Mouse (Mus musculus) intestine, postnatal 0 days (tissue): Measurements from ENCODE around the gene Acoxl. TPM values are rescaled to one million over a fixed set of nuclear protein-coding genes. Genes with fewer than 3 reads are reported as not detected.
A peak's percentile ranks its signal among the peaks of the same experiment; 100 is the strongest.

Experiments used
- ATAC-seq: fragments of 200-750 bp; cut with Nextera tagmentation; 2 replicates; pipeline ENCODE4 v1.8.0; 2017; ENCODE audit warnings: mild to moderate bottlenecking, moderate TSS enrichment, moderate library complexity
- H3K27ac ChIP-seq: fragments of 300-500 bp; sonication (generic); 2 replicates; pipeline ENCODE4 v1.5.1; 2014; ENCODE audit warnings: mild to moderate bottlenecking, low read depth, low read length, moderate library complexity
- H3K27me3 ChIP-seq: fragments of 300-500 bp; sonication (generic); replicated peaks from 2 replicates; pipeline ENCODE4 v1.6.1; 2014; ENCODE audit warnings: low read length, mixed read lengths; ENCODE audit not compliant: control insufficient read depth, insufficient read depth
- H3K36me3 ChIP-seq: fragments of 300-500 bp; sonication (generic); 2 replicates; pipeline ENCODE4 v1.6.1; 2014; ENCODE audit warnings: mild to moderate bottlenecking, moderate library complexity; ENCODE audit not compliant: control insufficient read depth, insufficient read depth
- H3K4me1 ChIP-seq: fragments of 300-500 bp; sonication (generic); replicated peaks from 2 replicates; pipeline ENCODE4 v1.6.1; 2014; ENCODE audit warnings: antibody characterized with exemption, low read length, mixed read lengths; ENCODE audit not compliant: control insufficient read depth, insufficient read depth
- H3K4me2 ChIP-seq: fragments of 300-500 bp; sonication (generic); replicated peaks from 2 replicates; pipeline ENCODE4 v1.6.1; 2014; ENCODE audit warnings: low read depth, mild to moderate bottlenecking, moderate library complexity
- H3K4me3 ChIP-seq: fragments of 300-500 bp; sonication (generic); 2 replicates; pipeline ENCODE4 v1.5.1; 2014; ENCODE audit warnings: low read depth, low read length
- H3K9ac ChIP-seq: fragments of 300-500 bp; sonication (generic); 2 replicates; pipeline ENCODE4 v1.6.1; 2014; ENCODE audit warnings: mild to moderate bottlenecking, low read depth, low read length
- H3K9me3 ChIP-seq: fragments of 300-500 bp; sonication (generic); 2 replicates; pipeline ENCODE4 v1.6.1; 2016; ENCODE audit warnings: mixed run types; ENCODE audit not compliant: control insufficient read depth
- CTCF ChIP-seq: sonication (generic); IDR thresholded peaks from 2 replicates; pipeline ENCODE4 v1.5.1; 2016; ENCODE audit warnings: low read depth, mild to moderate bottlenecking, control low read depth, antibody characterized with exemption, moderate library complexity
- WGBS: fragments of 180-500 bp; shearing (Covaris S2); extraction: QIAGEN DNeasy Blood & Tissue Kit; methylation state at CpG from one replicate; pipeline ENCODE4 v1.1.7; 2014; 5-methylcytosine and 5-hydroxymethylcytosine counted together
- polyA plus RNA-seq: library from polyadenylated mRNA; unstranded; fragments of >200 nt; fragmentation: Nextera tagmentation; extraction: Ambion mirVana; gene quantifications from 2 replicates; pipeline ENCODE4 v1.2.1, GENCODE M21; 2015

Gene Acoxl
- polyA plus RNA-seq, 1 experiment from 2014 or later = 0.25 TPM

DNA sequence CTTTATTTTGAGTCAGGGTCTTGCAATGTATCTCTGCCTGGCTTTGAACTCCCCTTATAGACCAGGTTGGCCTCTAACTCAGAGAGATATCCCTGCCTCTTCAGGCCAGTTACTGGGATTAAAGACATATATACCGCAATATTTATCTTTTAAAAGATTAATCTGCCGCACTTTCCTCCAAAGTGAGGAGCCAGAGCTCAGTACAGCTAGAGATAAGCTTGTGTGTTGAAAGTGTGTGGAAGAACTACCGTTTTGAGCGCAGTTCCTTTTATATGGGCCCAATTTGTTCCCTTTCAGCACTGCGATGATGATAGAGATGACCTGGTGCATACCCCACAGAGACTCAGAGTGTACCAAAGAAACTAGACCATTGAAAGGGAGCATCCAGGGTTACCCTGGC lies 51.3 kb downstream of the Acoxl start:
- TF ChIP-seq CTCF = no peak
- H3K36me3 ChIP-seq = no peaks in the 10 kb centered on the region
- no peaks in the 10 kb centered on the region for H3K9me3 ChIP-seq
- 0 out of 2 replicates have a peak, but pooled peaks cover 5% of the 10 kb centered on the region for H3K4me1 ChIP-seq
- peaks cover 15% of the 10 kb centered on the region for H3K27me3 ChIP-seq
- no peak overlapping the region for H3K9ac ChIP-seq
- no peak overlapping the region for H3K4me3 ChIP-seq
- no peak overlapping the region for H3K4me2 ChIP-seq
- no peak for ATAC-seq
- H3K27ac ChIP-seq = peak overlapping the region; percentile 54
- WGBS = 62% methylated on average over 5 of the region's 5 CpGs

DNA sequence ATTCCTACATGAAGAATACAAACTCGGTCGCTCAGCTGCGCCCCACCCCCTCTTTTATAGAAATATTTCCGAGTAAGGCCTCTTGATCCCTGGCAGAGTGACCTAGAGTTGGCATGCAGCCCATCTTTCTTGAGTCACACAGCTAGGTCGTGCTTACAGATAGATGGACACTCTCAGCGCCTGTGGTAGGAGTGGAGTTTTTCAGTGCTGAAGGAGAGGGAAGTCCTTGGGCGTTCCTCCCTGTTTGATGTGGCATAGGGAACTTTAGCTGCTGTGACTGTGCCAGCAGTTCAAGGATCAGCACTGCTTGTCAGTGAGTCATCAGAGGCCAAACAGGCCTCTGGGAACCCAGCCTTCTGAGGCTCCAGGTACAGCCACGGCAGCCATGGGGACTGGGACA lies 51.9 kb downstream of the Acoxl start:
- peak overlapping the region; percentile 54; the same call in 1 of the 2 replicates for H3K27ac ChIP-seq
- TF ChIP-seq CTCF = no peak
- WGBS = 31% methylated on average over 8 of the region's 8 CpGs

DNA sequence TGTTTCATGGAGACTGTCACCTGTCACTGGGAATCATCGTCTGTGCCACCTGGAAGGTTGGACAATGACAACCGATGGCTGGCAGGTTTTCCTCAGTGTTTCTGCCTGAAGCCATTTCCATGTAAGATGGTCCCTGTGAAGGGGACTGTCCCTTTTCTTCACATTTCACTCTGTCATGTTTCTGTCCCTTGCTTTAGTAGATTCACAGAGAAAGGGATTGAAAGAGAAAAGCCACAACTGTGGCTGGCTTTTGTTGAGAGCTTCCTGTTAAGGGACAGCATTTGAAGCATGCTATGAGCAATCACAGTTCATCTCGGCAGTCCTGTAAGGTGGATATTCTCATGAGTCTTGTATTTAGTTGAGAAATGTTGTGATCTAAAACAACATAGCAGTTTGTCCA lies 52.4 kb downstream of the Acoxl start:
- H3K9ac ChIP-seq = no peak overlapping the region
- no peak overlapping the region for H3K4me3 ChIP-seq
- no peaks in the 10 kb centered on the region for H3K9me3 ChIP-seq

More for the DNA sequence above, 51.9 kb downstream of the Acoxl start:
- Histone ChIP-seq H3K36me3 (no peaks in the 10 kb centered on the region), H3K4me3 (no peak overlapping the region), H3K4me1 (0 out of 2 replicates have a peak, but pooled peaks cover 5% of the 10 kb centered on the region), H3K27me3 (peaks cover 15% of the 10 kb centered on the region), H3K9ac (no peak overlapping the region), H3K4me2 (no peak overlapping the region), H3K9me3 (no peaks in the 10 kb centered on the region)
- peak; percentile 77 for ATAC-seq

DNA sequence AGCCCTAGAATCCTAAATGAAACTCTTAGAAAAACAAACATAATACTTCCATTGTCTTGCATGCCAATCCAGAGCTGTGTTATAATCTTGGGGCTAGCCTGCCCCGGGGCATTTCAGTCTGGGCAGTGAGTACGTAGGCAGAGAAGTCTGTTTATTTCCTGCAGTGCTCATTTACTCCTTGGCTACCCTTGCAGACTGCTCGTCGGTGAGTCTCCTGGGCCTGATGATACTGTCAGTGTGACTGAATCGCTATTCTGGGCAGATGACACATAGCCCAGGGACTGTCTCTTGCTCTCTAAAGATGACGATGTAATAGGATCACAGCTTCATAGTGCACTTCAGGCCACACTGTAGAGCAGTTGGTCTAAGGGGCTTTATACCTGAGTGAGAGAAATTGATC lies 56.2 kb downstream of the Acoxl start:
- WGBS = 55% methylated on average over 6 of the region's 6 CpGs
- no peaks in the 10 kb centered on the region for H3K9me3 ChIP-seq
- H3K4me1 ChIP-seq = 0 out of 2 replicates have a peak, but pooled peaks cover 5% of the 10 kb centered on the region

More for the DNA sequence above, 52.4 kb downstream of the Acoxl start:
- H3K27me3 ChIP-seq = peaks cover 15% of the 10 kb centered on the region
- H3K4me2 ChIP-seq = no peak overlapping the region
- no peaks in the 10 kb centered on the region for H3K36me3 ChIP-seq
- no peak for TF ChIP-seq CTCF
- H3K27ac ChIP-seq = 0 out of 2 replicates have a peak overlapping the region, but pooled peaks have one; percentile 54
- H3K4me1 ChIP-seq = 0 out of 2 replicates have a peak, but pooled peaks cover 5% of the 10 kb centered on the region
- ATAC-seq = no peak
- WGBS = 87% methylated on average over 3 of the region's 3 CpGs

DNA sequence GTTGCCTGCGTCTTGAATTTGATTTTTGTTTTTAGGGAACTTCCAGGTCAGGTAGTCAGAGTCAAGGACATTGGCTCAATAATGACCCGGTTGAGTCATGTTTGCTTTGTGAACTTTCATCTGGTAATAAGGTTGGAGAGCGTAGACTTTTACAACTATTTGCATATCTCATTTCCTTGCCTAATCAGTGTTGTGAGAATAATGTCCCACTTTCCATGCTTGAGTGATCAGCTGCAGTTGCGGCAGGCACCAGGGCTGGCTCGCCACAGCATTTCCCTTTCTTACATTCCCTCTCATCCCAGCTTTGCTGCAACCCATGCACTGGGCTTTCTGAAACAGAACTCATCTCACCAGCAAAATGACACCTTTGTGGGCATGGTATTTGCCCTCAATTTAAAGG lies 59.0 kb downstream of the Acoxl start:
- Histone ChIP-seq H3K27ac (no peak overlapping the region), H3K4me1 (no peaks in the 10 kb centered on the region), H3K27me3 (peaks cover 21% of the 10 kb centered on the region; the same call in 1 of the 2 replicates), H3K9ac (no peak overlapping the region), H3K36me3 (no peaks in the 10 kb centered on the region), H3K4me2 (no peak overlapping the region), H3K9me3 (no peaks in the 10 kb centered on the region), H3K4me3 (no peak overlapping the region)
- WGBS = 37% methylated on average over 5 of the region's 5 CpGs
- peak; percentile 54; the same call in 1 of the 2 replicates for ATAC-seq
- no peak for TF ChIP-seq CTCF

More for the DNA sequence above, 56.2 kb downstream of the Acoxl start:
- no peak overlapping the region for H3K9ac ChIP-seq
- H3K4me3 ChIP-seq = no peak overlapping the region
- TF ChIP-seq CTCF = no peak
- no peak overlapping the region for H3K27ac ChIP-seq
- no peak overlapping the region for H3K4me2 ChIP-seq
- no peak for ATAC-seq
- no peaks in the 10 kb centered on the region for H3K36me3 ChIP-seq
- H3K27me3 ChIP-seq = peaks cover 18% of the 10 kb centered on the region; the same call in 1 of the 2 replicates

DNA sequence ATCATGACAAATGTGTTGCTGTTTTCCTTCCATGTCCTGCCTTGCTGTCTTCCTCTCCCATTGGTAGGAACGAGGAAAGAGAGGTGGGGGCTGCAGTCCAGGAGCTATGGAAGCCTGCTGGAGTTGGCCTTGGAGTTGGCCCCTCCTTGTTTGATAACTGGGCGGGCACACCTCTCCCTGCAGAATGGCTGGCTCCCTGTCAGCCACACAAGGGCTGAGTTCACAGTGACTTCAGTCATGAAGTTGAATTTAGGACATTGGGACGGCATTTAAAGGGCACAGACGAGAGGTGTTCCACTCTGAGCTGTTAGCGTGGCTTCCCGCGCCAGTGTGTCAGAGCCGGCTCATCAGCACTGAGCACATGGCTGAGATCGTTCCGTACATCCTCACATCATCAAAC lies 66.2 kb downstream of the Acoxl start:
- no peak overlapping the region for H3K4me2 ChIP-seq
- H3K9me3 ChIP-seq = no peaks in the 10 kb centered on the region
- no peak overlapping the region for H3K9ac ChIP-seq
- ATAC-seq = no peak
- WGBS = 61% methylated on average over 10 of the region's 10 CpGs
- H3K4me1 ChIP-seq = no peaks in the 10 kb centered on the region
- H3K27ac ChIP-seq = no peak overlapping the region
- no peak overlapping the region for H3K4me3 ChIP-seq
- no peaks in the 10 kb centered on the region for H3K36me3 ChIP-seq
- H3K27me3 ChIP-seq = peaks cover 8% of the 10 kb centered on the region; the same call in 1 of the 2 replicates
- no peak for TF ChIP-seq CTCF
